Mouse (Mus musculus) left cerebral cortex, postnatal 4 days (tissue): Measurements from ENCODE around the gene Neurl3. TPM values are rescaled to one million over a fixed set of nuclear protein-coding genes. Genes with fewer than 3 reads are reported as not detected.

Experiments
- DNase-seq: peaks from one replicate; pipeline ENCODE4 v3.0.0-alpha.2; 2022
- intact Hi-C: fragments of 180-260 bp; cut with DNase I; formaldehyde crosslinking; loops from one replicate; pipeline ENCODE4 v1.15.1; 2025
- total RNA-seq, 2 experiments: library from RNA; stranded (reverse); gene quantifications; 2 replicates each; pipeline ENCODE4 v1.2.3; 2021

Gene Neurl3
- total RNA-seq, 2 experiments from 2014 or later: 0.34 to 0.56 TPM

- intact Hi-C loops: no loop called here
- no peak for DNase-seq
Measured at GRCm38 (mm10) chr1:36298107-36298506, 23.6 kb upstream of the Neurl3 start.

GRCm38 (mm10) chr1:36296466-36297149 is 22.1 kb upstream of the Neurl3 start:
- intact Hi-C loops: no loop called here
- no peak for DNase-seq

GRCm38 (mm10) chr1:36294402-36294801 is 19.9 kb upstream of the Neurl3 start:
- intact Hi-C loops: no loop called here
- no peak for DNase-seq

GRCm38 (mm10) chr1:36293470-36293869 is 19.0 kb upstream of the Neurl3 start:
- no peak for DNase-seq
- intact Hi-C loops: no loop called here

- DNase-seq: no peak
- intact Hi-C loops: no loop called here
Measured at GRCm38 (mm10) chr1:36281849-36282248, 7.4 kb upstream of the Neurl3 start.

GRCm38 (mm10) chr1:36280938-36281337 is 6.5 kb upstream of the Neurl3 start:
- no peak for DNase-seq
- intact Hi-C loops: no loop called here

- intact Hi-C loops: no loop called here
- DNase-seq: peak; percentile 85
Measured at GRCm38 (mm10) chr1:36279202-36279601, 4.7 kb upstream of the Neurl3 start.

- DNase-seq: peak; percentile 75
- intact Hi-C loops: no loop called here
Measured at GRCm38 (mm10) chr1:36277267-36278060, 3.0 kb upstream of the Neurl3 start.

- intact Hi-C loops: no loop called here
- no peak for DNase-seq
Measured at GRCm38 (mm10) chr1:36275635-36276389, 1.3 kb upstream of the Neurl3 start.

- intact Hi-C loops: no loop called here
- no peak for DNase-seq
Measured at GRCm38 (mm10) chr1:36273288-36273687, 1.2 kb downstream of the Neurl3 start.

GRCm38 (mm10) chr1:36272546-36272945 is 1.9 kb downstream of the Neurl3 start:
- intact Hi-C loops: no loop called here

GRCm38 (mm10) chr1:36271516-36272230 is 2.8 kb downstream of the Neurl3 start:
- intact Hi-C loops: no loop called here
- no peak for DNase-seq

More at GRCm38 (mm10) chr1:36272546-36272945, 1.9 kb downstream of the Neurl3 start:
- no peak for DNase-seq

GRCm38 (mm10) chr1:36270666-36271065 is 3.8 kb downstream of the Neurl3 start:
- intact Hi-C loops: no loop called here

GRCm38 (mm10) chr1:36269121-36269795 is 5.2 kb downstream of the Neurl3 start:
- no peak for DNase-seq
- intact Hi-C loops: no loop called here

More at GRCm38 (mm10) chr1:36270666-36271065, 3.8 kb downstream of the Neurl3 start:
- no peak for DNase-seq

- DNase-seq: no peak
- intact Hi-C loops: no loop called here
Measured at GRCm38 (mm10) chr1:36267595-36267994, 6.9 kb downstream of the Neurl3 start.

GRCm38 (mm10) chr1:36266293-36266692 is 8.2 kb downstream of the Neurl3 start:
- intact Hi-C loops: no loop called here
- DNase-seq: peak; percentile 57

- DNase-seq: no peak
- intact Hi-C loops: no loop called here
Measured at GRCm38 (mm10) chr1:36263833-36264488, 10.5 kb downstream of the Neurl3 start.

GRCm38 (mm10) chr1:36261708-36262504 is 12.6 kb downstream of the Neurl3 start:
- no peak for DNase-seq
- intact Hi-C loops: no loop called here

- DNase-seq: no peak
- intact Hi-C loops: no loop called here
Measured at GRCm38 (mm10) chr1:36260418-36260817, 14.1 kb downstream of the Neurl3 start.
